Mouse (Mus musculus): Measurements from ENCODE around the gene Cyp4a31.
"Not testable (repeated sequence)": the region's sequence is repeated elsewhere in the genome, so short reads cannot be mapped to it uniquely, and the experiment has no call there.

DNA sequence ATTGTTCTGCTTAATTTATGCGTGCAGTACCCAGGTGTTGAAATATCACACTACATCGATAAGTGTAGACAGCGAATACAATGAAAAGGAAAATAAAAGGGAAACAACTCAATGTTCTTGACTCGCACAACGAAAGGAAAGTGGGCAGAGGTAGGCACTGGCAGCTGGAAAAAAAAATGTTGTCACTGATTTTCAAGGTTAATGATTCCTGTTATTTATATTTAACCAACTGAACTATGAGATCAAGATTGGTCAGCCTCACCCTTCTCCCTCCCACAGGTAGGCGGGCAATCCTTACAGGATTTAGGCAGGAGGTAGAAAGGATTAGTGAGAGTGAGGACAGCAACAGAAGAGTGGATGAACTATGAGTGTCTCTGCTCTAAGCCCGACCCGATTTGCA is 37.2 kb downstream of the Cyp4a31 start, which contains the start of gene Cyp4a32:
- not testable (repeated sequence) for TF ChIP-seq EP300, CTCF (IDR thresholded peaks at IDR 0.05; ENCODE audit: low read depth)
